Mouse (Mus musculus) liver, embryonic 12.5 days (tissue): ENCODE data around the gene Nos3. TPM values are rescaled to one million over a fixed set of nuclear protein-coding genes. Genes with fewer than 3 reads are reported as not detected.

Experiments used
- ATAC-seq: fragments of 200-750 bp; cut with Nextera tagmentation; 2 replicates; pipeline ENCODE4 v1.8.0; 2017; ENCODE audit warnings: moderate number of reproducible peaks, mild to moderate bottlenecking, moderate library complexity
- H3K27ac ChIP-seq: fragments of 300-500 bp; sonication (generic); 2 replicates; pipeline ENCODE4 v1.5.1; 2016; ENCODE audit warnings: mild to moderate bottlenecking
- H3K27me3 ChIP-seq: fragments of 300-500 bp; sonication (generic); replicated peaks from 2 replicates; pipeline ENCODE4 v1.6.1; 2016; ENCODE audit warnings: mild to moderate bottlenecking, moderate library complexity
- H3K36me3 ChIP-seq: fragments of 300-500 bp; sonication (generic); 2 replicates; pipeline ENCODE4 v1.6.1; 2016; ENCODE audit warnings: mild to moderate bottlenecking, moderate library complexity
- H3K4me1 ChIP-seq: fragments of 300-500 bp; sonication (generic); 2 replicates; pipeline ENCODE4 v1.6.1; 2016
- H3K4me2 ChIP-seq: fragments of 300-500 bp; sonication (generic); 2 replicates; pipeline ENCODE4 v1.6.1; 2016; ENCODE audit warnings: mild to moderate bottlenecking, moderate library complexity
- H3K4me3 ChIP-seq: fragments of 300-500 bp; sonication (generic); 2 replicates; pipeline ENCODE4 v1.5.1; 2016; ENCODE audit warnings: mild to moderate bottlenecking, moderate library complexity
- H3K9ac ChIP-seq: fragments of 300-500 bp; sonication (generic); 2 replicates; pipeline ENCODE4 v1.6.1; 2016; ENCODE audit warnings: mild to moderate bottlenecking, moderate library complexity
- H3K9me3 ChIP-seq: fragments of 300-500 bp; sonication (generic); replicated peaks from 2 replicates; pipeline ENCODE4 v1.6.1; 2016; ENCODE audit warnings: mild to moderate bottlenecking, moderate library complexity
- WGBS: fragments of 180-500 bp; shearing (Covaris S2); methylation state at CpG from one replicate; pipeline ENCODE4 v1.1.7; 2016; ENCODE audit not compliant: insufficient replicate concordance; 5-methylcytosine and 5-hydroxymethylcytosine counted together
- polyA plus RNA-seq: library from polyadenylated mRNA; unstranded; fragments of >200 nt; fragmentation: Nextera tagmentation; extraction: Ambion mirVana; gene quantifications from 2 replicates; pipeline ENCODE4 v1.2.1, GENCODE M21; 2016

Nos3 gene
- polyA plus RNA-seq, result 4.4 and 4.9 TPM in 2 replicates

DNA sequence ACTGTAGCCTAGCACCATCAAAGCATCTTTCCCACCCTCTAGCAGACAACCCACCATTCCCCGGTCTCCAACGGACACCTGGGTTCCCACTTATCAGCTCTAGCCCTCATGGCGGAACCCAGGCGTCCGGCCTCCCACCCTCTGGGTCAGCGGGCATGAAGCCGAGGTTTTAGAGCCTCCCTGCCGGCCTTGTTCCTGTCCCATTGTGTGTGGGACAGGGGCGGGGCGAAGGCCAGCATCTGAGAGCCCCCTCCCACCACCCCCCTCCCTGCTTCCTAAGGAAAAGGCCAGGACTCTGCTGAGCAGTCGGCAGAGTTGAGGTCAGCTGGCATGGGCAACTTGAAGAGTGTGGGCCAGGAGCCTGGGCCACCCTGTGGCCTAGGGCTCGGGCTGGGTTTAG, at the start of gene Nos3:
TSS of gene Nos3 (plus strand) at position 303 of the 400 bp plus-strand sequence.
- WGBS, result 30% methylated on average over 12 of the region's 12 CpGs
- H3K9ac ChIP-seq, result no peak within 1 kb of the TSS
- no peaks in the 10 kb centered on the region for H3K9me3 ChIP-seq
- peaks cover 74% of the 10 kb centered on the region for H3K27me3 ChIP-seq
- peaks cover 12% of the 10 kb centered on the region; the same call in 1 of the 2 replicates for H3K4me1 ChIP-seq
- H3K4me2 ChIP-seq, result peak within 1 kb of the TSS; percentile 1; the same call in 1 of the 2 replicates
- H3K36me3 ChIP-seq, result no peaks in the 10 kb centered on the region
- H3K4me3 ChIP-seq, result peak within 1 kb of the TSS; percentile 2; the same call in 1 of the 2 replicates
- ATAC-seq, result no peak
- no peak within 1 kb of the TSS for H3K27ac ChIP-seq

DNA sequence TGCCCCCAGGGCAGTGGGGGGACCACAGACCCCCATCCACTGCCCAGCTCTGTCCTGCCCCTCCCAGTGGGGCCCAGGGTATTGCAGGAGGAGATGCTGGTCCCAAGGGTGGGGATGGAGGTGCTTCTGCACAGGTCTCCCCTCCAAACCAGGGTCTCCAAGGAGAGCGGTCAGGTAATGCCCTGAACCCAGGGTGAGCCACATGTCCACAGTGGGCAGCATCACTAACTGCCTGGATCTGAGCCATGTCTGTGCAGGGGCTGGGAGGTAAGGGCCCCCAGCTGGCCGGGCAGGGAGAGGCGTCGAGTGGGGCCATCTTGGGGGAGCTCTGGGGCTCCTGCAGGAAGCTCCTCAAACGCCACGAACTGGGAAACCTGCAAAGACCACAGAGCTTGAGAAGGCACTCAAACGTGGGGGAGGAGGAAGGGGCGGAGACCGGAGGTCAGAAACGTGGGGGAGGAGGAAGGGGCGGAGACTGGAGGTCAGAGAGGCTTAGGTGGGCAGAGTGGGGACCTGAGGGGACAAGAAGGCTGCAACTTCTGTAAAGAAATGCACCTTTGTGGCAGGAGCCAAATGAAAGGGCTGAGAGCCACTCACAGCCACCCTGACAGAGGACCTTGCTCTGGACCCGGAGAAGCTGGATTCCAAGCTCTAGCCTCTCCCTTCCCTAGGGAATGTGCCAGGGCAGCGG, 44.7 kb upstream of the Nos3 start:
- ATAC-seq, result no peak
- Histone ChIP-seq H3K4me1 (peaks cover 18% of the 10 kb centered on the region), H3K27ac (no peak overlapping the region), H3K4me3 (no peak overlapping the region), H3K9me3 (no peaks in the 10 kb centered on the region), H3K4me2 (peak overlapping the region; percentile 30), H3K27me3 (peaks cover 51% of the 10 kb centered on the region), H3K9ac (no peak overlapping the region), H3K36me3 (no peaks in the 10 kb centered on the region)
- WGBS, result 12% methylated on average over 13 of the region's 13 CpGs

DNA sequence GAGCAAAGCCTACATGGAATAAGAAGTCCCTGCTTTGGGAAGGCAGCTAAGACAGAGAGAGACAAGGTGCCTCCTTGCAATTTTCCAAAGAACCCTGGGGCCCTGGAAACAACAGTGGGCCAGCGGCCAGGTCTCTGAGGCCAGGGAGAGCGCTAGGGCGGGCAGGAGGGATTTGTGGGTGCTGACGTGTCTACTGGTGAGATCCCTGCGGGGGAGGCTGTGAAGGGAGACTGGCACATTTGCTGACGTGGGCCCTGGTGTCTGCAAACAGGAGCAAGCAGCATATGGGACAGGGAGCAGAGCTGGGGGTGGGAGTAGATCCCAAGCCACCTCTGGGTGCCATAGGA, 44.2 kb upstream of the Nos3 start:
- 34% methylated on average over 6 of the region's 6 CpGs for WGBS
- no peaks in the 10 kb centered on the region for H3K9me3 ChIP-seq
- H3K36me3 ChIP-seq, result no peaks in the 10 kb centered on the region
- H3K27me3 ChIP-seq, result peaks cover 56% of the 10 kb centered on the region
- ATAC-seq, result no peak
- H3K4me3 ChIP-seq, result no peak overlapping the region
- H3K4me1 ChIP-seq, result peaks cover 18% of the 10 kb centered on the region
- no peak overlapping the region for H3K27ac ChIP-seq
- peak overlapping the region; percentile 30; the same call in 1 of the 2 replicates for H3K4me2 ChIP-seq
- H3K9ac ChIP-seq, result no peak overlapping the region

DNA sequence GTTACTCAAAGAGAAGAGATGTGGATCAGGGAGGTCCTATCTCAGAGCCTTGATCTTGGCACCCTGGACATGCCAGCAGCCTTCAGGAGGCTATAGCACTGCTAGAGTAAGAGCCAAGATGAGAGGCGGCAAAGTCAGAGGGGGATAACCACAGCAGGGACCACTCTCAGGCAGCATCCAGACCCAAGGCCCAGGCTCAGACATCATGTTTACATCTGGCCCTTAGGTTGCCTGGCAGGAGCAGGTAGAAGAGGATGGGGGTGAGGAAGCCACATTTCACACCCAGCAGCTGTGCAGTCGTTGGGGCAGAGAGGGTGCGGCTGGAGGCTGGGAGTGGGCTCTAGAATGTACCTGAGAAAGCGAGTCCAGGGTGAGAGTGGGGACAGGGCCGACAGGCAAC, 43.7 kb upstream of the Nos3 start:
- ATAC-seq, result no peak
- Histone ChIP-seq H3K4me2 (no peak overlapping the region), H3K9ac (no peak overlapping the region), H3K4me1 (peaks cover 18% of the 10 kb centered on the region), H3K4me3 (no peak overlapping the region), H3K27me3 (peaks cover 61% of the 10 kb centered on the region), H3K9me3 (no peaks in the 10 kb centered on the region), H3K27ac (no peak overlapping the region), H3K36me3 (no peaks in the 10 kb centered on the region)
- 58% methylated on average over 5 of the region's 5 CpGs for WGBS

DNA sequence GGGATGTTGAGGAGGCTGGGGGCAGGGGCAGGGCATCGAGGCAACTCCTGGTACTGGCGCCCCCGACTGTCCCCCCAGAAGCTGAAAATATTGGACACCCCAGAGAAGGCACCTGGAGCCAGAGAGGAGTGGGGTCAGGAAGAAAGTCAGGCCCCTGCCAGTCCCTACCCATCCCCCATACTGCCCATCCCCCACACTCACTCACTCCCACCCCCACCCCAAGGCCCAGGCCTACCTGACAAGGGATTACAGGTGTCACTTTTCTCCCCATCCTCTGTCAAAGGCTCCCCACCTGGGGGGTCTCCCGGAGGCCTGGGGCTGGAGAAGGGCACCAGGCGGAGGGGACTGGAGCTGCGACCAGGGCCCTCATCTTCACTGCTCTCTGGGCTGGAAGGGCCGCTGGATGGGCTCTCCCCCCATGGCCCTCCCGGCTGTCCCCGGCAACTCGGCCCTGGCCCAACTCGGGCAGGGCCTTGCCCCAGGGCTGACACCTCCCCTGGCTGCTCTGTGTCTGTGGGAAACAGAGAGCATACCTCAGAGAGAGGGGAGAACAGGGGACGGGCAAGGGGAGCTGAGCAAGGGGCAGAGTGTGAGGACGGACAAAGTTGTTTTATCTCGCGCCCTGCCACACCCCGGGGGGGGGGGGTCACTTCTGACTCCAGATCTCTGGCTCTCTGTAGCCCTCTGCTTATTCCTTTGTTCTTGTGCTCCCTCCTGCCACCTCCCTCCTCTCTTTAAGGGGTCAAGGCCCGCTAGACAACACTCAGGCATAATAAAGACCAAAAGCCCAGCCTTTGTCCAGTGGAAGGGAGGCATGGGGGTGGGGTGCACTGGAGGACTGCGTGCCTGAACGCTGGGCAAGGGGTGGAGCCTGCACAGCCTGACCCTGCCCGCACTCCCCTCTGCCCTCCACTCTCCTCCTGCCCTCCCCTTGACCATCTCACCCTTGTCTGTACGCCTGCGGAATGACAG, 42.6 kb upstream of the Nos3 start:
- WGBS, result 19% methylated on average over 22 of the region's 22 CpGs
- Histone ChIP-seq H3K36me3 (no peaks in the 10 kb centered on the region), H3K27ac (no peak overlapping the region), H3K4me3 (no peak overlapping the region), H3K27me3 (peaks cover 72% of the 10 kb centered on the region), H3K9ac (no peak overlapping the region), H3K4me1 (peaks cover 18% of the 10 kb centered on the region), H3K9me3 (no peaks in the 10 kb centered on the region), H3K4me2 (no peak overlapping the region)
- peak; percentile 34; the same call in 1 of the 2 replicates for ATAC-seq

DNA sequence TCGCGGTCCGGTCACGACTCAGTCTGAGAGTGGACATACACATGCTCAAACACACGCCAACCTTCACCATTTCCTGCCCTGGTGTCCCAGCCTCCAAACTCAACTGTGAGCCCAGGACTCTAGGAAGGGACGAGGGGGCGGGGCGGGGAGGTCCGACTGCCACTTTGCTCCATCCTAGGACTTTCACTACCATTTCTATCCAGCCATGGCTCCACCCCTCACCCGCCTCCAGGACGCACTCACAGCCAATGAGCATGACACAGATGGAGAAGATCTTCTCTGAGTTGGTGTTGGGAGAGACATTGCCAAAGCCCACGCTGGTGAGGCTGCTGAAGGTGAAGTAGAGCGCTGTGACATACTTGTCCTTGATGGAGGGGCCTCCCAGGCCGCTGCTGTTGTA, 39.4 kb upstream of the Nos3 start:
- H3K4me2 ChIP-seq, result no peak overlapping the region
- H3K27ac ChIP-seq, result no peak overlapping the region
- peaks cover 23% of the 10 kb centered on the region for H3K4me1 ChIP-seq
- H3K27me3 ChIP-seq, result peaks cover 94% of the 10 kb centered on the region
- ATAC-seq, result no peak
- H3K4me3 ChIP-seq, result no peak overlapping the region
- H3K36me3 ChIP-seq, result no peaks in the 10 kb centered on the region
- no peaks in the 10 kb centered on the region for H3K9me3 ChIP-seq
- H3K9ac ChIP-seq, result no peak overlapping the region
- 16% methylated on average over 10 of the region's 14 CpGs for WGBS

DNA sequence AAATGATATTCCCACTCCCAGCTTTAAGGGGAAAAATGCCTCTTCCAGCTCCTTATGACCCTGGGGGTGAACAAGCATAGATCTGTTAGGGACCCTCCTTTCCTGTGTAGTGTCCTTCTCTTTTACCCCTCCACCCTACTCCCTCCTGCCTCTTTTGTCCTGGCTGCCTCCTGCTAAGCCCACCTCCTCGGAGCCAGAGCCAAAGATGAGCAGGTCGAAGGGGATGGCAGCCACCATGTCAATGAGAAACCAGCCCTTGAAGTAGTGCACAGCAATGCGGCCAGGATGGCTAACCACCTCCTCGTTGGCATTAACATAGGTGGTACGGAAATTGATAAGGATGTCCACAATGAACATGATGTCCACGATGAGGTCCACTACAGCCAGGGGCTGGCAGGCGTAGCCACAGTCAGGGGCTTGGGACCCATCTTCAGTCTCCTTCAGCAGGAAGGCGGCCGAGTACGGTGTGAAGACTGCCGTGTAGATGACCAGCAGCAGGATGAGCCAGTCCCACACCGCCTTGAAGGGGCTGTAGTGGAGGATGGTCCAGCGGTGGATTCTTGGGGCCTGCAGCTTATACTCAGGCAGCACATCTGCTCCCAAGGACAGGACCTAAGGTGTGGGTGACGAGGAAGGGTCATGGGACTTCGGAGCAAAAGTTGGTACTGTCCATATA, 38.3 kb upstream of the Nos3 start:
- no peak for ATAC-seq
- Histone ChIP-seq H3K27ac (no peak overlapping the region), H3K27me3 (peaks cover 99% of the 10 kb centered on the region), H3K36me3 (no peaks in the 10 kb centered on the region), H3K9me3 (no peaks in the 10 kb centered on the region), H3K9ac (no peak overlapping the region), H3K4me1 (peaks cover 19% of the 10 kb centered on the region), H3K4me2 (no peak overlapping the region), H3K4me3 (no peak overlapping the region)
- 72% methylated on average over 15 of the region's 15 CpGs for WGBS

DNA sequence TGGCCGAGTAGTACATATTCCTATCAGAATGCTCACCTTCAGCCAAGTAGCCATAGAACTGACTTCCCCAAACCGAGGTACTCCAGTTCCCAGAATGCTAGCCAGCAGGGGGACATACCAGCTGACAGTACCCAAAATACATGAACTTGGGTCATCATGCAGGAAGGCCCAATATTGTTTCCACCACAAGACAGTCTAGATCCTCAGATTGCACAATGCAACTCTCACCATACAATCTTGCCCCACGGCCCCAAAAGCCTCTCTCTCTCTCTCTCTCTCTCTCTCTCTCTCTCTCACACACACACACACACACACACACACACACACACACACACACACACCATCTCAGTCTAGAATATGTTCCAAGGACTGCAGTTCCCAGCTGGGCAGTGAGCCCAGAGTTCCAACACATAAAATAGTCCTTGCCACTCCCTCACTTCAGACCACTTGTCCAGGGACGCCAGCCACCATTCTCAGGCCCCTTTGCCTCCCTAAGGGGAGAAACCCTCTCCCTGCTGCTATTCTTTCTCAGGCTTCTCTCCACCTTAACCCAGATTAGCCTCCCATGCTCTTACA, 37.7 kb upstream of the Nos3 start:
- Histone ChIP-seq H3K4me2 (no peak overlapping the region), H3K27me3 (peaks cover 99% of the 10 kb centered on the region), H3K27ac (no peak overlapping the region), H3K4me3 (no peak overlapping the region), H3K9ac (no peak overlapping the region), H3K9me3 (no peaks in the 10 kb centered on the region), H3K36me3 (no peaks in the 10 kb centered on the region), H3K4me1 (peaks cover 17% of the 10 kb centered on the region)
- ATAC-seq, result no peak
- WGBS, result 47% methylated on average over 4 of the region's 4 CpGs

DNA sequence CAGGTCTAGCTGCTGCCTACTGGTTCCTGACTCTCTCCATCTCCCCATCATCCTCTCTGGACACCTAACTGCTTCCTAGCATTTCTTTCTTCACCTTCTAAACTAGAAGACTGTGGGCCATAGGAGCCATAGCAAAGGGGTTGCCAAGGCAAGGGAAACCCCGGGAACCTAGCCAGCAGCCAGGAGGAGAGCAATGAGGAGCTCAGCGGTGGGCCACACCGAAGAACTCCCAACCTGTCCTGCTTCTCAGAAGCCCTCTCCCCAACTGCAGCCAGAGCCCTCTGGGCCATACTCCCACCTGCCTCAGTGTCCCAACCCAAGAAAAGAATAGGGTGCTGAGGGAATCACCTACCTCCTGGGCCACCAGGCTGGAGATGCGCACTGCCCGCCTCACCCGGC, 35.8 kb upstream of the Nos3 start:
- Histone ChIP-seq H3K27ac (no peak overlapping the region), H3K4me1 (peaks cover 12% of the 10 kb centered on the region), H3K9ac (no peak overlapping the region), H3K27me3 (peaks cover 87% of the 10 kb centered on the region), H3K4me2 (peak overlapping the region; percentile 57), H3K36me3 (no peaks in the 10 kb centered on the region), H3K9me3 (no peaks in the 10 kb centered on the region), H3K4me3 (peak overlapping the region; percentile 17; the same call in 1 of the 2 replicates)
- ATAC-seq, result no peak
- 76% methylated on average over 6 of the region's 6 CpGs for WGBS

DNA sequence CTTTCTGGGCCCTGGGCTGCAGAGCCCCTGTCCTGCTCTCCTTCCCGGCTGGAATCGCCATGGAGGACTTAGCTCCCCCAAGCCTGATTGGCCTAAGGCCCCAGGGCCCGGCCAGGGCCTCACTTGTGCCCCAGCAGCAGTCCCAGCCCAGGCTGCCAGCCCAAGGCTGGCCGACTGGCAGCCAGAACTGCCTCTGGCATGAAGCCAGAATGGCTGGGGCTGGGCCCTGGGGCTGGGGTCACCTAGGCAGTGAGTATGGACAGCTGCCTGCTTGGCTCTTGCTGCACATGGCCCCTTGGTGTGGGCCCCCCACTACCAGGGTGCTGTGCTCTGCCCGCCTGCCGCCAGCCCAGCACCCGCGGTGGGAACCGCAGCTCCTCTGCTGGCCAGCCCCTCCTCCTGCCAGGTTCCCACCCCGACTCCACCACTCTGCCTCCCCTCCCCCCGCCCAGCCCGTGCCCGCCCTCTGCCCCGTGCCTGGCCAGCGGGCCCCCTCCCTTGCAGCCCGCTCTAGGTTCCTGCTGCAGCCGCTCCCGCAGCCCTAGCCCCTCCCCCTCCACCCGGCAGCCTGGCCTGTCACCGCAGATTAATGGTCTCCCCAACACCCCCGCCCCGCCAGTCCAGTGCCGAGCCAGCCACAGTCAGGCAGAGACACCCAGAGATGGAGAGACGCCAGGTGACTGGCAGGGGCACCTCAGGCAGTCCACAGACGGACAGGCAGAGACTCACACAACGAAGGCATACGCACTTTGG, 35.2 kb upstream of the Nos3 start:
- H3K9me3 ChIP-seq, result no peaks in the 10 kb centered on the region
- WGBS, result 8% methylated on average over 23 of the region's 27 CpGs
- peak overlapping the region; percentile 17 for H3K4me3 ChIP-seq
- no peaks in the 10 kb centered on the region for H3K36me3 ChIP-seq
- peaks cover 13% of the 10 kb centered on the region for H3K4me1 ChIP-seq
- peak overlapping the region; percentile 31; the same call in 1 of the 2 replicates for H3K9ac ChIP-seq
- peak; percentile 48 for ATAC-seq
- H3K27ac ChIP-seq, result 0 out of 2 replicates have a peak overlapping the region, but pooled peaks have one; percentile 10
- H3K27me3 ChIP-seq, result peaks cover 81% of the 10 kb centered on the region
- peak overlapping the region; percentile 57 for H3K4me2 ChIP-seq

DNA sequence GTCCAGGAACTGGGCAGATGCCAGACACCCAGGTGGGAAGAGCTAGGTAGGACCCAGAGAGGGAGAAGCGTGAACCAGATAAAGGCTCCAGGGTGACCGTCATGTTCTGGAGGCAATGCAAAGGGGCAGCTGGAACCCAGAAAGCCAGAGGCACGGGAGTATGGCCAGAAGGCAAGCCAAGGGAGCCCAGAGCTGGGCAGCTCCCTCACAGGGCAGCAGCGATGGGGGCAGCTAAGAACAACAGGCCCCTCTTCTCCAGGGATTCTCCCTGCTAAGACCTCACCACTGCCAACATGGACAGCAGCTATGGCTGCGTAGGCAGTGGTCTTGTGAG, 34.7 kb upstream of the Nos3 start:
- H3K36me3 ChIP-seq, result no peaks in the 10 kb centered on the region
- H3K9me3 ChIP-seq, result no peaks in the 10 kb centered on the region
- no peak overlapping the region for H3K9ac ChIP-seq
- WGBS, result 32% methylated on average over 5 of the region's 5 CpGs
- peaks cover 76% of the 10 kb centered on the region for H3K27me3 ChIP-seq
- H3K4me2 ChIP-seq, result peak overlapping the region; percentile 57
- no peak overlapping the region for H3K4me3 ChIP-seq
- ATAC-seq, result no peak
- H3K27ac ChIP-seq, result no peak overlapping the region
- peaks cover 18% of the 10 kb centered on the region for H3K4me1 ChIP-seq
